Mouse (Mus musculus): Measurements from ENCODE around the gene Spindoc.
A peak's percentile ranks its signal among the peaks of the same experiment; 100 is the strongest.

The Spindoc gene

GRCm38 (mm10) chr19:7382903-7383865, at the start of gene Spindoc:
Spindoc (minus strand) TSS chr19:7382994.
- DNase-seq (ENCODE audit: low read depth): peak; percentile 95

DNA sequence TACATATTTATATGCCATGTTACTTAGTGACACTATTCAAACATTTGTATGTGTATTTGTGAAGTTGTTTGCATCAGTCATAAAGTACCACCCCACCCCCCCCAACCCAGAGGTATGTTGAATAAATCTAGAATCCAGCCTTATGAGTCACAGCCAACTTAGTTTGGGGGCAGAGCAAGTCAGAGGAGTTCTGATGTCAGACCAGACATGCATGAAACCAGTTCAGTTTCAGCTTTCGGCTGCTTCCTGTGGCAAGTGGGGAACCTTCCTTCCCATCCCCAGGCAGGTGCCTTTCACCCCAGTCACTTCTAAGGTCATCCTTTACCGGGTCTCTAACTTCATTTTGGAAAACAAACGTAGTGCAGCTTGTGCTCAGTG, 42.6 kb upstream of the Spindoc start:
- no peak for DNase-seq (ENCODE audit: low read depth)

DNA sequence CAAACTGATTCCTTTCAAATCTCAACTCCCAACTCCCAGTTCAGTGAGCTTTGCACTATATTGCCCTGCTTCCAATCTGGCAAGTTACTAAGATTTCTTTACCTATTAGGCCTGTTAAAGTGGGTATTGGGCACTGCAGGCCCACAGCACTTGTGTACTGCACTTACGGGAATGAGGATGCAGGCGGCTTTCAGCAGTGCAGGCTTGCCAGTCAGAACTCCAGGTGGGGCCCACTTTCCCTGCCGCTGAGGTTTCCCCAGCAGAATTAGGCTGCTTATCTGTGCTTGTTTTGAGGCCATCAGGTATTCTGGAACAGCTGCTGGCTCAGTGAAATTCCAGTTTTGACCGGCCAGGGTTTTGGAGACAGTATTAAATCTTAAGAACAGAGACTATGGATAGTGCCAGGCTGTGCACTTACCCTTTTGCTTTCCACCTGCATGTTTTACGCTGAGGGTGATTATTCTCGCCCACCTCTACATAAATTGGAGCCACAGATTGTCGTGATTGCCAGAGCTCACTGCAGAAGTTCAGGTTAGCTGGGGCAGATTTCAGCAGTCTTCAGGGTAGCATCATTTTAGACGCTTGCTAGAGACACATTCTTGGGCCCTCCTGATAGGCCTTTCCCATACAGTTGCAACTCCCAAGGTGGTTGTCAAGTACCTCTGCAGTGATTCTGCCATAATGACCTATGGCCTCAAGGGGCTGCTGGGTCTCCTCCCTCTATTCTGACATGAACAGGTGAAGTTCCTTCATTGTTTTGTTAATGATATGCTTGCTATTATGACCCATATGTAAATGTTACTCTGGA, 42.0 kb upstream of the Spindoc start:
- no peak for DNase-seq (ENCODE audit: low read depth)

- DNase-seq (ENCODE audit: low read depth): no peak
Measured at GRCm38 (mm10) chr19:7424131-7424530, 41.3 kb upstream of the Spindoc start.

DNA sequence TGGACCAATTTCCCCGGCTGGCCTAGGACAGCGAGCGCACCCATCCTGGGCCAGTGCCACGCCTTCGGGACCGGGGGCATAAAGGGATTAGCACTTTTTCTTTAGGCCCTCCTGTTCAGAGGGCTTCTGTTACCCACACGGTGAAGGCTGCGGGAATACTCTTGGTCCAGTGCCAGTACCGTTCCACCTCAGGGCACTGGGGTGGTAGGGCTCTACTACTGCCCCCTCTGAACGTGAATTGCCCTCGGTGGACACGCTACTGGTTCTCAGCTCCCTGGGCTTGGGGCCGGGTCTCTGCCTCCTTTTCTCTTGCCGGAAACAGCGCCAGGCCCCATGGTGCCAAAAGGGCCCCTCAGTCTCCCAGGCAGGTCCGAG, 40.8 kb upstream of the Spindoc start:
- no peak for DNase-seq (ENCODE audit: low read depth)

GRCm38 (mm10) chr19:7423028-7423655, 40.3 kb upstream of the Spindoc start:
- no peak for DNase-seq (ENCODE audit: low read depth)

- no peak for DNase-seq (ENCODE audit: low read depth)
Measured at GRCm38 (mm10) chr19:7422656-7423027, 39.8 kb upstream of the Spindoc start.

DNA sequence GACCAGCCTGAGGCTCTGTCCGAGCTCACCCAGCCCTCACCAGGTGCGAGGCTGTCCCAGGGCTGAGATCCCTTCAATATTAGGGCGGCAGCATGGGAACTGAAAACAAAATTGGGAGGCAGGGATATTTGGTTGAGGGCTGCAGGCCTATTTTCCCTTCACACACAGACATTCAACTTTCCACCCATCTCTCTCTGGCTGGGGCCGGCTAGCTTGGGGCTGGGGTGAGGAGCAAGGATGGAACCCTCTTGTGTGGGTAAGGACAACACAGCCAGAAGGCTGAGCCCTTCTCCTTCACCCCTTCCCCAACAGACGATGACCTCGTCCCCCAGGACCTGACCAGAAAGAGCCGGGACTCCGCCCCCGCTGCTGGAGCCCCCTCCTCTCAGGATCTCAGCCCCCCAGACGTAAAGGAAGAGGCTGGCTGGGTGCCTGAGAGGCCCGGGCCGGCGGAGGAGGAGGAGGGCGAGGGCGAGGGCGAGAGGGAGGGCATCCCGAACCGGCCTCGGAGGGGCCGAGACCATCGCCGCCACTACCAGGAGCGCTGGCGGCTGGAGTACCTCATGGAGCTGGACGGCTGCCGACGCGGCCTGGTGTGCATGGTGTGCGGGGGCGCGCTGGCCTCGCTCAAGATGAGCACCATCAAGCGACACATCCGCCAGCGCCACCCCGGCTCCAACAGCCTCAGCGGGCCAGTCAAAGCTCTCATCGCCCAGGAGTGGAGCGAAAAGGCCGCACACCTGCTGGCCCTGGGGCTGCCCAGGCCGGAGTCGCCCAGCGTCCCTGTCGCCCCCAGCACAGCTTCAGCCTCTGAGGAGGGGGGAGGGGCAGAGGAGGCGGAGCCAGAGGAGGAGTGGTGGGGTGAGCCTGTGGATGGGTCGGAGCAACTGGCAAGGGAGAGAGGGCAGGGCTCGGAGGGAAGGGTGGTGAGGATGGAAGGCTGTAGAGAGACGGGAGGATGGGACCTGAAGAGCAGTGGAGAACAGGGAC, 39.1 kb upstream of the Spindoc start:
- DNase-seq (ENCODE audit: low read depth): no peak

- DNase-seq (ENCODE audit: low read depth): no peak
Measured at GRCm38 (mm10) chr19:7420841-7421601, 38.2 kb upstream of the Spindoc start.

DNA sequence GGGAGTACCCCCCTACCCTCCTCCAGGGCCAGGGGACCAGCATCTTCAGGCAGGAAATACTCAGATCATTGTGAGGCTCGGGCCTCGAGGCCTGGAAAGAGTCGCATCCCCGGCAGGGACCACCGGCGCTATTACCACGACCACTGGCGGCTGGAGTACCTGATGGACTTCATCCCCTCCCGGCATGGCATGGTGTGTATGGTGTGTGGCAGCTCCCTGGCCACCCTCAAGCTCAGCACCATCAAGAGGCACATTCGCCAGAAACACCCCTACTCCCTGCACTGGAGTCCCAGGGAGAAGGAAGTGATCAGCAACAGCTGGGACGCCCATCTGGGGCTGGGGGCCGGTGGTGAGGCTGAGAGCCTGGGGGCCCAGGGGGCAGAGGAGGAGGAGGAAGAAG, 37.3 kb upstream of the Spindoc start:
- no peak for DNase-seq (ENCODE audit: low read depth)

GRCm38 (mm10) chr19:7419134-7419533, 36.3 kb upstream of the Spindoc start:
- no peak for DNase-seq (ENCODE audit: low read depth)

- peak; percentile 81 for DNase-seq (ENCODE audit: low read depth)
Measured at GRCm38 (mm10) chr19:7417911-7418849, 35.4 kb upstream of the Spindoc start.

DNA sequence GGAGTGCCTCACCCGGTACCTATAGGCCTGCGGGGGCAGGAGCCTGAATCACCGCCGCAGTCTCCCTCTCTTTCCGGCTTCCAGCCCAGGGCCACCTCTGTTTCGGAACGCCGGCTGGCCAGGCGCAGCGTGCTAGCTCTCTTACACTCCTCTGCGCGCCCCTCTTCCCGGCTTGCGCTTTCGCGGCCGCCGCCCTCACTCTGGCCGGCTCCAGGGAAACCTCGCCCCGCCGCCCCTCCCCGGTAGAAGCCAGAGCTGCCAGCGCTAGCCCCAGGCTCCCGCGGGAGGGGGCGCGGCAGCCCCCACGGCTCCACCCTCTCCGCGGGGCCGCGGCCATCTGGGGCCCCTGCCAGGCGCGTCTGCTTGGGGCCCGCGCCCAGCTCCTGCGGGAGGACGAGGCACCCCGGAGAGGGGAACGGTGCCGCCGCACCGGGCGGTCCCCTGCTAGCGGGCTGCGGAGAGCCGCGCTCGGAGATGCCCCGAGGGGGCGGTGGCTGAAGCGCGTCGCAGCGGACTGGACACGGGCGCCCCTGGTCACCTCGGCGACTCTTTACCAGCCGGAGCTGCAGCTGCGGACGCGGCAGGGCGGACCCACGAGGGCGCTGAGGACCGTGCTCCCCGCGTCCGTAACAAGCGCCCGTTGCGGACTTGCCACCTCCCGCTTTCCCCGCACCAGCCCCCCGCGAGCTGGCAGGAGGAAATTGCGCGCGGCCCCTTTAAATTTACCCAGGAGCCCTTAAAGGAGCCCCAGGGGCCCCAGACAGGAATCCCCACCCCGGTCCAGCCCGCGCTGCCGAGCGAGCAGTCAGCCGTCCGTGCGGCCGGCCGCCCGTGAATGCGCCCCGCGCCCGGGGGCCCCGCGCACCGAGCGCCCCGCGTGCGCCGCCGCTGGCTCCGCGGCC, 34.3 kb upstream of the Spindoc start, which contains the start of gene 2700081O15Rik:
TSS of gene 2700081O15Rik (plus strand) at position 792 of the 902 bp plus-strand sequence.
- DNase-seq (ENCODE audit: low read depth): peak; percentile 59

- DNase-seq (ENCODE audit: low read depth): no peak
Measured at GRCm38 (mm10) chr19:7415916-7416833, 33.4 kb upstream of the Spindoc start.

- DNase-seq (ENCODE audit: low read depth): no peak
Measured at GRCm38 (mm10) chr19:7412361-7412760, 29.6 kb upstream of the Spindoc start.

GRCm38 (mm10) chr19:7404623-7405229, 21.9 kb upstream of the Spindoc start:
- no peak for DNase-seq (ENCODE audit: low read depth)

- no peak for DNase-seq (ENCODE audit: low read depth)
Measured at GRCm38 (mm10) chr19:7400635-7401034, 17.8 kb upstream of the Spindoc start.
